Mouse (Mus musculus) heart, postnatal 0 days (tissue): ENCODE data around the gene Csdc2.

Experiments
- CTCF ChIP-seq: IDR thresholded peaks from 2 replicates; pipeline ENCODE4 v1.5.1; 2016; ENCODE audit warnings: antibody characterized with exemption, control low read depth, low read depth
- EP300 ChIP-seq: IDR thresholded peaks from 2 replicates; pipeline ENCODE4 v1.6.1; 2016; ENCODE audit warnings: antibody characterized with exemption, low read depth

DNA sequence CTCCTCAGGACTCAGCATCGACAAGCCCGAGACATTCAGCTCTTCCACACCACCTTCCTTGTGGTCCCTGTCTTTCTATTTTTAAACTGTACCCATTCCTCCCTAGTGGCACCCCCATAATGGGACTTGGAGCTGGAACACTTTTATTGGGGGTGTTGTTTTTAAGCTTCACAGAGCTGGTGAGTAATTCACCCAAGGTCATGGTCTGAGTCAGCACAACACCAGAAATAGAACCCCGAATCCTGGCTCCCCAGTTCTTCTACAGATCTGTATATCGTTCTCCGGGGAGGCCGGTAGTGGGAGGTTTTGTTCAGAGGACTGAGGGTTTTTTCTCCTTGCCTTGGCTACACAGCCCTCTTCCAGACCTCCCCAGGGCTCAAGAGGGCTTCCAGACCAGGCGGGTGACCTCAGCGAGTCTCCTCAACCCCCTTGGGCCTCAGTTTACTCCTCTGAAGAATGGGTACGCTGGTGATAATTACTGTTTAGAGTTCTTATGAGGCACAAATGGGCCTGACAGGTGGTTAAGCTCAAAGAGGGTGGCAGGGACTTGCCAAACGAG is 2.7 kb downstream of the Csdc2 start:
- TF ChIP-seq CTCF (no peak), EP300 (no peak)
